Mouse (Mus musculus) kidney, postnatal 25 days (tissue): ENCODE measurements around the gene Upb1.

Source experiments
- DNase-seq, 2 experiments: peaks; one replicate each; pipeline ENCODE4 v3.0.0; 2021; ENCODE audit warnings: mixed read lengths in 2 of 2

The Upb1 gene

GRCm38 (mm10) chr10:75428049-75429003 lies 27.4 kb downstream of the Upb1 start:
- no peak for DNase-seq

GRCm38 (mm10) chr10:75429004-75429380 lies 28.1 kb downstream of the Upb1 start:
- peak; percentile 76 to 87 for DNase-seq

GRCm38 (mm10) chr10:75429522-75430146 lies 28.7 kb downstream of the Upb1 start:
- no peak for DNase-seq

- no peak for DNase-seq
Observed at GRCm38 (mm10) chr10:75430147-75430537, 29.2 kb downstream of the Upb1 start.

- DNase-seq, result no peak
Observed at GRCm38 (mm10) chr10:75430633-75431032, 29.7 kb downstream of the Upb1 start.

- DNase-seq, result peak; percentile 75 to 93
Observed at GRCm38 (mm10) chr10:75436604-75437217, 35.8 kb downstream of the Upb1 start.

- no peak for DNase-seq
Observed at GRCm38 (mm10) chr10:75437284-75437683, 36.4 kb downstream of the Upb1 start.

GRCm38 (mm10) chr10:75438132-75438810 lies 37.4 kb downstream of the Upb1 start:
- DNase-seq, result peak; percentile 82 to 87

GRCm38 (mm10) chr10:75439211-75439811 lies 38.4 kb downstream of the Upb1 start:
- DNase-seq, result peak; percentile 57 to 70

- DNase-seq, result no peak
Observed at GRCm38 (mm10) chr10:75440756-75441155, 39.8 kb downstream of the Upb1 start.

- no peak for DNase-seq
Observed at GRCm38 (mm10) chr10:75441800-75442199, 40.9 kb downstream of the Upb1 start.

- no peak for DNase-seq
Observed at GRCm38 (mm10) chr10:75443017-75443416, 42.1 kb downstream of the Upb1 start.

- DNase-seq, result no peak
Observed at GRCm38 (mm10) chr10:75444111-75444826, 43.4 kb downstream of the Upb1 start.

- DNase-seq, result no peak
Observed at GRCm38 (mm10) chr10:75445030-75445429, 44.1 kb downstream of the Upb1 start.

- DNase-seq, result peak; percentile 34 to 71
Observed at GRCm38 (mm10) chr10:75446501-75447083, 45.7 kb downstream of the Upb1 start.

- no peak for DNase-seq
Observed at GRCm38 (mm10) chr10:75447489-75447888, 46.6 kb downstream of the Upb1 start.

GRCm38 (mm10) chr10:75448806-75449420 lies 48.0 kb downstream of the Upb1 start:
- DNase-seq, result no peak

GRCm38 (mm10) chr10:75450331-75450730 lies 49.4 kb downstream of the Upb1 start:
- no peak for DNase-seq

GRCm38 (mm10) chr10:75451036-75451786 lies 50.3 kb downstream of the Upb1 start:
- peak; percentile 93 for DNase-seq
